Mouse (Mus musculus): Measurements from ENCODE around the gene Gm10300. TPM values are rescaled to one million over a fixed set of nuclear protein-coding genes. Genes with fewer than 3 reads are reported as not detected.

Gm10300 gene
- polyA plus RNA-seq, 1 experiment, result 0.11 TPM

- no peak for DNase-seq (ENCODE audit: low read depth in 1 of 2, low spot score in 2 of 2)
- Histone ChIP-seq H3K27ac (ENCODE audit: insufficient read depth, low read length) (0 out of 2 replicates have a peak overlapping the region, but pooled peaks have one; percentile 24), H3K4me1 (ENCODE audit: control insufficient read depth, insufficient read depth, insufficient read length) (peaks cover 5% of the 10 kb centered on the region; the same call in 1 of the 2 replicates), H3K27me3 (ENCODE audit: control insufficient read depth, insufficient read depth, low read length) (no peaks in the 10 kb centered on the region; the same call in 1 of the 2 replicates), H3K36me3 (ENCODE audit: control insufficient read depth, insufficient read depth, low read length) (no peaks in the 10 kb centered on the region), H3K4me3 (ENCODE audit: extremely low read depth, insufficient read depth, insufficient read length) (no peak overlapping the region)
- WGBS, result 54% methylated on average over 7 of the region's 7 CpGs
- TF ChIP-seq CTCF (IDR thresholded peaks at IDR 0.05; ENCODE audit: extremely low read depth, insufficient read depth, insufficient read length, insufficient replicate concordance) (no peak), POLR2A (IDR thresholded peaks at IDR 0.05; ENCODE audit: low read depth, low read length) (no peak)
Observed at GRCm38 (mm10) chr4:132078296-132078714, 3.8 kb downstream of the Gm10300 start.

DNA sequence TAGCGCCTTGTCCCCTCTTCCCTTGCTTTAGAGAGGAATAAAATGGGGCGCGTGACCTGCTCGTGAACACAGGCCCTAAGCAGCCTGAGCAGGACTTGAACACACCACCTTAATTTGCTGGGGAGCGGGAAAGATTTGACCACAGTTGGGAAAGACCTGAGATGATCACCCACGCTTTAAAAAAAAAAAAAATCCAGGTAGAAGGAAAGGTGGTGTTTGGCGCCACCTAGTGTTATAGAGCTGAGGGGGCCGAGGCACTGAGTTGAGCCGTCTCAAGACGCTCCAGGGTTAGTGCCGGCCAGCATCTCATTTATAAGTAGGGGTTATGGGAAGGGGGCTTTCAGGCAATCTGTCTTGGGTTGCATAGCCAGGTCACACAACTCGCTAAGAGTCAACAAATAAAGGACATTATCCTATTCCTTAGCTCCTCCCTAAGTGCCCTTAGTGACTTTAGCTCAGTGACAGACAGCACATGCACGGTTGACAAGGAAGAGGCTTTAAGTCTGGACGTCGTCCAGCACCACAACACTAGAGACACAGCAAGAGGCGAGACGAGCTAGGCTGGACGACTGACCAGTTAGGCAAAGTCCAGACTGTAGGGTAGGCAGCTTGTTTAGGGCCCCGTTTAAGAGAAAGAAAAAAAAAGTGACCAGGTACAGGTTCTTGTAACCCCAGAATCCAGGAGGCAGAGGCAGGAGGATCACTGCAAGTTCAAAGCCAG, 5.2 kb downstream of the Gm10300 start:
- peak; percentile 82; the same call in 1 of the 2 replicates for TF ChIP-seq CTCF (IDR thresholded peaks at IDR 0.05; ENCODE audit: extremely low read depth, insufficient read depth, insufficient read length, insufficient replicate concordance)
- no peak for TF ChIP-seq POLR2A (IDR thresholded peaks at IDR 0.05; ENCODE audit: low read depth, low read length)
- Histone ChIP-seq H3K27ac (ENCODE audit: insufficient read depth, low read length) (no peak overlapping the region), H3K36me3 (ENCODE audit: control insufficient read depth, insufficient read depth, low read length) (no peaks in the 10 kb centered on the region), H3K4me1 (ENCODE audit: control insufficient read depth, insufficient read depth, insufficient read length) (no peaks in the 10 kb centered on the region), H3K4me3 (ENCODE audit: extremely low read depth, insufficient read depth, insufficient read length) (no peak overlapping the region), H3K27me3 (ENCODE audit: control insufficient read depth, insufficient read depth, low read length) (no peaks in the 10 kb centered on the region; the same call in none of the 2 replicates)
- WGBS, result 23% methylated on average over 19 of the region's 19 CpGs
- peak; percentile 49 to 60 for DNase-seq (ENCODE audit: low read depth in 1 of 2, low spot score in 2 of 2)

- Histone ChIP-seq H3K4me1 (ENCODE audit: control insufficient read depth, insufficient read depth, insufficient read length) (no peaks in the 10 kb centered on the region), H3K27ac (ENCODE audit: insufficient read depth, low read length) (no peak overlapping the region), H3K4me3 (ENCODE audit: extremely low read depth, insufficient read depth, insufficient read length) (no peak overlapping the region), H3K36me3 (ENCODE audit: control insufficient read depth, insufficient read depth, low read length) (no peaks in the 10 kb centered on the region), H3K27me3 (ENCODE audit: control insufficient read depth, insufficient read depth, low read length) (no peaks in the 10 kb centered on the region; the same call in 1 of the 2 replicates)
- no peak for DNase-seq (ENCODE audit: low read depth in 1 of 2, low spot score in 2 of 2)
- no peak for TF ChIP-seq CTCF (IDR thresholded peaks at IDR 0.05; ENCODE audit: extremely low read depth, insufficient read depth, insufficient read length, insufficient replicate concordance)
- TF ChIP-seq POLR2A (IDR thresholded peaks at IDR 0.05; ENCODE audit: low read depth, low read length), result no peak
- WGBS, result 73% methylated on average over 4 of the region's 4 CpGs
Observed at GRCm38 (mm10) chr4:132080492-132080983, 6.0 kb downstream of the Gm10300 start.

DNA sequence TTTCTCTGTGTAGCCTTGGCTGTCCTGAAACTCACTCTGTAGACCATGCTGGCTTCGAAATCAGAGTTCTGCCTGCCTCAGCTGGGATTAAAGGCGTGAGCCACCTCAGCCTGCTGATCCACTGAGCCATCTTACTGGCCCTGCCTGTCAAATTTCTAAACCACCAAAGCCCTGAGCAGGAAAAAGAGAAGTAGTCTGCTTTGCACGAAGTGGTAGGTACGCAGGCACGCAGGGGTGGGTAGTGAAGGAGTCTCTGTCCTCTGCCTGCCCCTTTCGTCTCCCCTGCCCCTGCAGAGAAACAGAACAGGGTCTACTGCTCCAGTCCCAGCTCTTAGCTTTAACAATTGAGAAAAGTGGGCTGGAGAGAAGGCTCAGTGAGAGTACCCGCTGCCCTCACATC, 10.6 kb downstream of the Gm10300 start:
- DNase-seq (ENCODE audit: low read depth in 1 of 2, low spot score in 2 of 2), result peak in 1 of 2 experiments; percentile 39
- no peak overlapping the region for H3K4me3 ChIP-seq (ENCODE audit: extremely low read depth, insufficient read depth, insufficient read length)
- H3K27ac ChIP-seq (ENCODE audit: insufficient read depth, low read length), result no peak overlapping the region
- TF ChIP-seq POLR2A (IDR thresholded peaks at IDR 0.05; ENCODE audit: low read depth, low read length), result no peak
- TF ChIP-seq CTCF (IDR thresholded peaks at IDR 0.05; ENCODE audit: extremely low read depth, insufficient read depth, insufficient read length, insufficient replicate concordance), result no peak
- no peaks in the 10 kb centered on the region for H3K4me1 ChIP-seq (ENCODE audit: control insufficient read depth, insufficient read depth, insufficient read length)
- no peaks in the 10 kb centered on the region for H3K36me3 ChIP-seq (ENCODE audit: control insufficient read depth, insufficient read depth, low read length)
- H3K27me3 ChIP-seq (ENCODE audit: control insufficient read depth, insufficient read depth, low read length), result no peaks in the 10 kb centered on the region; the same call in 1 of the 2 replicates
- 27% methylated on average over 7 of the region's 7 CpGs for WGBS

DNA sequence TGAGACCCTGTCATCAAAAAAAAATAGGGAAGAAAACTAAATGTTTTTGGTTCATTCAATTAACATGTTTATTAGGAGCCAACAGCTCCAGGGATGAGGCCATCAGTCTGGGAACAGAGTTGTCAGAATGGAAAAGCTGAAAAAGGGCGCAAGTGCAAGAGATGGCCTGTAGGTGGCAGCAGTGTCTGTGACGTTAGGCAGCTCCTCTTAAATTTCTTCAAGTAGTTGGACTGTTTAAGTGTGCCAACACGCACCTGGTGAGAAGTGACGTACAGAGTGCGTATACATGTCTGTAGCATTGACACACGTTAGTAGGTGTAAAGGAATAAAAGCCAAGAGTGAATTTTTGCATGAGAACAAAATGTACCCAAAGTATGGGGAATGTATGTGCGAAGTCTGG, 14.4 kb downstream of the Gm10300 start:
- Histone ChIP-seq H3K4me1 (ENCODE audit: control insufficient read depth, insufficient read depth, insufficient read length) (no peaks in the 10 kb centered on the region), H3K27me3 (ENCODE audit: control insufficient read depth, insufficient read depth, low read length) (no peaks in the 10 kb centered on the region; the same call in 1 of the 2 replicates), H3K27ac (ENCODE audit: insufficient read depth, low read length) (no peak overlapping the region), H3K36me3 (ENCODE audit: control insufficient read depth, insufficient read depth, low read length) (no peaks in the 10 kb centered on the region), H3K4me3 (ENCODE audit: extremely low read depth, insufficient read depth, insufficient read length) (no peak overlapping the region)
- WGBS, result 15% methylated on average over 7 of the region's 7 CpGs
- no peak for TF ChIP-seq POLR2A (IDR thresholded peaks at IDR 0.05; ENCODE audit: low read depth, low read length)
- peak; percentile 80; the same call in 1 of the 2 replicates for TF ChIP-seq CTCF (IDR thresholded peaks at IDR 0.05; ENCODE audit: extremely low read depth, insufficient read depth, insufficient read length, insufficient replicate concordance)
- DNase-seq (ENCODE audit: low read depth in 1 of 2, low spot score in 2 of 2), result peak; percentile 33 to 40

- Histone ChIP-seq H3K4me1 (ENCODE audit: control insufficient read depth, insufficient read depth, insufficient read length) (no peaks in the 10 kb centered on the region), H3K4me3 (ENCODE audit: extremely low read depth, insufficient read depth, insufficient read length) (no peak overlapping the region), H3K27ac (ENCODE audit: insufficient read depth, low read length) (no peak overlapping the region), H3K27me3 (ENCODE audit: control insufficient read depth, insufficient read depth, low read length) (no peaks in the 10 kb centered on the region), H3K36me3 (ENCODE audit: control insufficient read depth, insufficient read depth, low read length) (no peaks in the 10 kb centered on the region)
- no peak for DNase-seq (ENCODE audit: low read depth in 1 of 2, low spot score in 2 of 2)
- 86% methylated on average over 6 of the region's 6 CpGs for WGBS
- TF ChIP-seq POLR2A (IDR thresholded peaks at IDR 0.05; ENCODE audit: low read depth, low read length), result no peak
- no peak for TF ChIP-seq CTCF (IDR thresholded peaks at IDR 0.05; ENCODE audit: extremely low read depth, insufficient read depth, insufficient read length, insufficient replicate concordance)
Observed at GRCm38 (mm10) chr4:132093136-132093535, 18.6 kb downstream of the Gm10300 start.

DNA sequence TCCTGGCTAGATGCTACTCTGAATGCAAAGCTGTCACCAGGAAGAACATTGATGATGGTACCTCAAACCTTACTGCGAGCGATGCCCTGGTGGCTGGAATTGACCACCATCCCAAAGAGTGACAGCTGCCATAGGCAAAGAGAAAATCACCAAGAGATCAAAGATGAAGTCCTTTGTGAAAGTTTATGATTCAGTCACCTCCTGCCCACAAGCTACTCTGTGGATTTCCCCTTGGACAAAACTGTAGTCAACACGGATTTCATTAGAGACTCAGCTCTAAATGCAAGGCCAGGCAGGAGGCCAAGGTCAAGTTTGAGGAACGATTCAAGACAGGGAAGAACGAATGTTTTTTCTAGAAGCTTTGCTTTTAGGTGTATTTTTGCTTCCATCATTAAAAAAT, 19.4 kb downstream of the Gm10300 start:
- H3K27me3 ChIP-seq (ENCODE audit: control insufficient read depth, insufficient read depth, low read length), result no peaks in the 10 kb centered on the region
- H3K36me3 ChIP-seq (ENCODE audit: control insufficient read depth, insufficient read depth, low read length), result no peaks in the 10 kb centered on the region
- H3K27ac ChIP-seq (ENCODE audit: insufficient read depth, low read length), result no peak overlapping the region
- DNase-seq (ENCODE audit: low read depth in 1 of 2, low spot score in 2 of 2), result no peak
- 76% methylated on average over 5 of the region's 5 CpGs for WGBS
- no peak for TF ChIP-seq CTCF (IDR thresholded peaks at IDR 0.05; ENCODE audit: extremely low read depth, insufficient read depth, insufficient read length, insufficient replicate concordance)
- no peak for TF ChIP-seq POLR2A (IDR thresholded peaks at IDR 0.05; ENCODE audit: low read depth, low read length)
- no peaks in the 10 kb centered on the region for H3K4me1 ChIP-seq (ENCODE audit: control insufficient read depth, insufficient read depth, insufficient read length)
- H3K4me3 ChIP-seq (ENCODE audit: extremely low read depth, insufficient read depth, insufficient read length), result no peak overlapping the region
